Mouse (Mus musculus): ENCODE results near the gene Tln1.

DNA sequence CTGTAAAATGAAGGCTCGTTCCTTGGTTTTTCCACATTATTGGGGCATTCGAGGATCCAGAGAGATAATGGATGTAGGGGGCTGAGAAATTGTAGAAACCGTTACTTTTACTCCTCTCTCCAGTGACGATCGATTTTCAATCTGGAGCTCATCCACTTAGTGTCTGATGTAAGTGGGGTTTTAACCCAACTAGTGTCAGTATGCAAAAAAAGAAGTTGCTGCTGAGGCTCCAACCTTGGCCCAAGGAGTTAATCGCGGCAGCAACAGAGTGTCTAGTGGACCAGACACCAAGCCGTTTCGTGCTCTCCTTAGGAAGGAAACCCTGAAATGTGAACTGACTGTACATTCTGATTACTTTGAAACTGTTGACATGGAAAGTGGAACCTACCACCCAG is 68.6 kb downstream of the Tln1 start:
- TF ChIP-seq CTCF (IDR thresholded peaks at IDR 0.05; ENCODE audit: control insufficient read depth, insufficient read depth, insufficient replicate concordance, low read depth, low read length) (no peak), POLR2A (IDR thresholded peaks at IDR 0.05; ENCODE audit: control insufficient read depth, low read depth, low read length) (no peak)
